Mouse (Mus musculus) adrenal gland, postnatal 10 days (tissue): ENCODE measurements at regions not wholly inside any gene's neighbourhood (a gene's known extent, or its start where the extent isn't known, plus 50 kb on each side); places are given as distances from the start of the nearest gene placed in this dataset.

Experiments used
- DNase-seq: peaks from one replicate; pipeline ENCODE4 v3.0.0; 2021; ENCODE audit warnings: mixed read lengths

- DNase-seq = no peak
Observed at GRCm38 (mm10) chr8:39218716-39219115, 1456.2 kb upstream of the Adam24 start.

GRCm38 (mm10) chr8:39227239-39227638 is 1447.6 kb upstream of the Adam24 start:
- no peak for DNase-seq

GRCm38 (mm10) chr8:39268970-39269497 is 1405.8 kb upstream of the Adam24 start:
- DNase-seq = no peak

- DNase-seq = no peak
Observed at GRCm38 (mm10) chr8:39297548-39298306, 1377.2 kb upstream of the Adam24 start.

- no peak for DNase-seq
Observed at GRCm38 (mm10) chr8:39303742-39304336, 1371.0 kb upstream of the Adam24 start.

GRCm38 (mm10) chr8:39313854-39314253 is 1361.0 kb upstream of the Adam24 start:
- DNase-seq = no peak

GRCm38 (mm10) chr8:39315521-39316233 is 1359.2 kb upstream of the Adam24 start:
- DNase-seq = no peak

GRCm38 (mm10) chr8:39316234-39316568 is 1358.7 kb upstream of the Adam24 start:
- DNase-seq = no peak

GRCm38 (mm10) chr8:39329378-39329777 is 1345.5 kb upstream of the Adam24 start:
- no peak for DNase-seq

GRCm38 (mm10) chr8:39344731-39345130 is 1330.1 kb upstream of the Adam24 start:
- no peak for DNase-seq

GRCm38 (mm10) chr8:39346471-39346870 is 1328.4 kb upstream of the Adam24 start:
- DNase-seq = no peak

GRCm38 (mm10) chr8:39348956-39349355 is 1325.9 kb upstream of the Adam24 start:
- no peak for DNase-seq

GRCm38 (mm10) chr8:39355412-39355811 is 1319.5 kb upstream of the Adam24 start:
- no peak for DNase-seq

GRCm38 (mm10) chr8:39357111-39357510 is 1317.8 kb upstream of the Adam24 start:
- DNase-seq = no peak

- no peak for DNase-seq
Observed at GRCm38 (mm10) chr8:39357865-39358264, 1317.0 kb upstream of the Adam24 start.

GRCm38 (mm10) chr8:39366346-39366745 is 1308.5 kb upstream of the Adam24 start:
- peak; percentile 4 for DNase-seq
